Mouse (Mus musculus) erythroblast, embryonic 14.5 days (primary cell): ENCODE measurements around the gene Cnpy1. TPM values are rescaled to one million over a fixed set of nuclear protein-coding genes. Genes with fewer than 3 reads are reported as not detected.

Experiments used
- H3K27me3 ChIP-seq: 2 replicates; pipeline ENCODE4 v1.6.1; 2012; ENCODE audit warnings: inconsistent platforms; ENCODE audit not compliant: control insufficient read depth
- H3K36me3 ChIP-seq: 2 replicates; pipeline ENCODE4 v1.6.1; 2012; ENCODE audit warnings: mild to moderate bottlenecking, inconsistent platforms; ENCODE audit not compliant: control insufficient read depth
- H3K4me1 ChIP-seq: 2 replicates; pipeline ENCODE4 v1.6.1; 2012; ENCODE audit warnings: inconsistent platforms; ENCODE audit not compliant: control insufficient read depth
- H3K4me3 ChIP-seq: replicated peaks from 2 replicates; pipeline ENCODE3; 2012; ENCODE audit warnings: moderate library complexity, mild to moderate bottlenecking, inconsistent platforms
- H3K9me3 ChIP-seq: 2 replicates; pipeline ENCODE4 v1.6.1; 2012; ENCODE audit warnings: low read length, inconsistent platforms, mixed read lengths; ENCODE audit not compliant: control insufficient read depth
- GATA1 ChIP-seq: IDR thresholded peaks from 2 replicates; pipeline ENCODE4 v1.6.1; 2012; ENCODE audit warnings: low read length, inconsistent platforms, mixed read lengths
- TAL1 ChIP-seq: IDR thresholded peaks from 3 replicates; pipeline ENCODE4 v1.6.1; 2012; ENCODE audit warnings: low read length, inconsistent platforms, mixed read lengths
- polyA plus RNA-seq: library from polyadenylated mRNA; stranded (reverse); fragments of >175 nt; gene quantifications from 2 replicates; pipeline ENCODE4 v1.2.3, GENCODE M21; 2012

The Cnpy1 gene
- polyA plus RNA-seq, 1 experiment: not detected

DNA sequence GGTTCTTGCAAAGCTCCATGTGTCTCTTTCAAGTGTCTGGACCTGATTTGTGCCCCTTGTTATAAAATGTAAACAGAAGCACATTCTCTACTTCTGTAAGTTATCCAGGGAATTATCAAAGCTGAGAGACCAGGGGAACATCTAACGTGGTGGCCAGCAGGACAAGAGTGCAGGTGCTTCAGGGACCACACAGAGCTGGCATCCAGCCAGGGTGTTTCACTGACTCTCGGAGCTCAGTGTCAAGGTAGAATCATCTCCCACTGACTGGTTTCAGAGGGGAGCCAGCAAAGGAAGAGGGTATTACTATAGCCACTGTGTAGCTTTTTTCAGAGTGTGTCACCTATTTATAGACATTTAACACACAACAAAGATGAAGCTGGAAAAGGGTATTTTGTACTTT, 22.0 kb upstream of the Cnpy1 start:
- no peak for TF ChIP-seq TAL1
- no peak for TF ChIP-seq GATA1
- H3K4me1 ChIP-seq: peaks cover 19% of the 10 kb centered on the region
- H3K27me3 ChIP-seq: no peaks in the 10 kb centered on the region
- H3K4me3 ChIP-seq: no peak overlapping the region
- H3K9me3 ChIP-seq: no peaks in the 10 kb centered on the region
- H3K36me3 ChIP-seq: no peaks in the 10 kb centered on the region

DNA sequence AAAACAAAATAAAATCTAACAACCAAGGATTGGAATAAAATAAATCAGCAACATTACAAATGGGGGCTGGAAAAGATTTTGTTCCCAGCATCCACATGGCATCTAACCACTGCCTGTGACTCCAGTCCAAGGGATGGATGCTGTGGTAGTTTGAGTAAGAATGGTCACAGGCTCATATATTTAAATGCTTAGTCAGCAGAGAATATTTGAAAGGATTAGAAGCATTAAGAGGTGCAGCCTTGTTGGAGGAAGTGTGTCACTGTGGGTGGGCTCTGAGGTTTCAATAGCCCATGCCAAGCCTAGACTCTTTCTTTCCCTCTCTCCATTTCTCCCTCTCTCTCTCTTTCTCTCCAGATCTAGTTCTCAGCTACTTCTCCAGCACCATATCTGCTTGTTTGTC, 20.0 kb upstream of the Cnpy1 start:
- TF ChIP-seq TAL1 (no peak), GATA1 (no peak)
- Histone ChIP-seq H3K9me3 (no peaks in the 10 kb centered on the region), H3K36me3 (no peaks in the 10 kb centered on the region), H3K4me1 (peaks cover 19% of the 10 kb centered on the region), H3K27me3 (no peaks in the 10 kb centered on the region), H3K4me3 (no peak overlapping the region)

DNA sequence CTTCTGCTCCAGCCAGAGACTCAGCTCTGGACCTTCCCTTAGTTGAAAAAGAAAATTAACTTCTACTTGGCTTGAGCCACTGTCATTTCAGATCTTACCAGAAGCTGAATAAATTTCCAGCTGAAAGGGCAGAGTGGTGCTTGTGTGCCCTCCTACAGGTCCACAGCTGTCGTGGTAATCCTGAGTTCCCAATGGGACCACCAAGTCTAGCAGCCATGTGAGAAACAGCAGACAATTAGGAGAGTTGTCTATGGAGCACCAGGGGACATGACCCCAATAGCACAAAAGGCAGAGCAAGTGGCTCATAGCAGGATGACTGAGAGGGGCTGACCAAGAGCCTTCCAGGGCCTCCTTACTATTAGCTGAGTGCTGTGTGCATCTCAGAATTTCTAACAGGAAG, 18.2 kb upstream of the Cnpy1 start:
- Histone ChIP-seq H3K9me3 (no peaks in the 10 kb centered on the region), H3K4me3 (no peak overlapping the region), H3K27me3 (no peaks in the 10 kb centered on the region), H3K4me1 (peaks cover 2% of the 10 kb centered on the region), H3K36me3 (no peaks in the 10 kb centered on the region)
- TF ChIP-seq TAL1 (no peak), GATA1 (no peak)

DNA sequence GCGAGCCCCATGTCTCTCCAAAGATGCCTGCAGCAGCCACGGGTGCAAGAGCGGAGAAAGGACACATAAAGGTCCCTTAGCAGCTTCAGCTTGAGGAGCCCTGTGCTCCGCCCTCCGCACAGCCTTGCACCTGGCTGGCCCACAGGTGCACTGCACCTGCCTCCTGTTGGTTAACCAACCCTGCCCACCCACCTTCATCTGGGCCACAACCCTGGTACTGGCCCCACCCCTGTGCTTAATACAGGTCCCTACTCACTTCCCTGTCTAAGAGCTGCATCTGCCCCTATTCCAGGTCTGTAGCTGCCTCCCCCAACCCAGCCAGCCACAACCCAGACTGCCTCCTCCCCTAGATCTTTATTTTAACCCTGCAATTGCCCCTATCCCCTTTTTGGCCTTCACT, 16.5 kb upstream of the Cnpy1 start:
- Histone ChIP-seq H3K36me3 (no peaks in the 10 kb centered on the region), H3K27me3 (no peaks in the 10 kb centered on the region), H3K9me3 (no peaks in the 10 kb centered on the region), H3K4me3 (no peak overlapping the region), H3K4me1 (no peaks in the 10 kb centered on the region)
- TF ChIP-seq TAL1 (no peak), GATA1 (no peak)

DNA sequence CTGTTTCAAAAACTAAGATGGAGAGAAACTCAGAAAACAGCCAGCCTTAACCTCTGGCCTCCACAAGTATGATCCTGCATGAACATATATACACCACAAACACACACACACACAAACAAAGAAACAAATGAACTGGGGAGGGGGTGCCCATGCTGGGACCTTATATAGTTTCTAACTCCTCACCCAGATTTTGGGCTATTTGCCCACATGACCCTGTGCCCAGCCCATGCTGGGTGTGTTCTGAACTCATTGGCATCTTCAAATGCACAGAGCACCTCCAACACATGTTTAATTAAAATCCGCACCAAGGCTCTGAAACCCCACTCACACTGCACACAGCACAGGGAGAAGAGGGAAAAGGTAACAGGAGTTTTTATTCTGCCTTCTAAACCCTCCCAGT, 14.3 kb upstream of the Cnpy1 start:
- H3K36me3 ChIP-seq: no peaks in the 10 kb centered on the region
- H3K27me3 ChIP-seq: no peaks in the 10 kb centered on the region
- TF ChIP-seq TAL1: no peak
- no peak for TF ChIP-seq GATA1
- no peaks in the 10 kb centered on the region for H3K4me1 ChIP-seq
- H3K4me3 ChIP-seq: no peak overlapping the region
- no peaks in the 10 kb centered on the region for H3K9me3 ChIP-seq

DNA sequence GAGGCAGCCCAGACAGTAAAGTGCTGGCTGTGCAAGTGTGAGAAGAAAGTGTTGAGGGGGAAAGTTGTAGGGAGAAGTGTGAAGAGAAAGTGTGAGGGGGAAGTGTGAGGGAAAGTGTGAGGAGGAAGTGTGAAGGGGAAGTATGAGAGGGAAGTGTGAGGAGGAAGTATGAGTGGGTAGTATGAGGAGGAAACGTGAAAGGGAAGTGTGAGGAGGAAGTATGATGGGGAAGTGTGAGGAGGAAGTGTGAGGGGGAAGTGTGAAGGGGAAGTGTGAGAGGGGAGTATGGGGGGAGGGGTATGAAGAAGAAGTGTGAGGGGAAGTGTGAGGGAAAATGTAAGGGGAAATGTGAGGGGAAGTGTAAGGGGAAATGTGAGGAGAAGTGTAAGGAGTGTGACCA, 13.8 kb upstream of the Cnpy1 start:
- H3K4me3 ChIP-seq: no peak overlapping the region
- no peaks in the 10 kb centered on the region for H3K27me3 ChIP-seq
- TF ChIP-seq TAL1 (no peak), GATA1 (no peak)
- H3K9me3 ChIP-seq: no peaks in the 10 kb centered on the region
- no peaks in the 10 kb centered on the region for H3K36me3 ChIP-seq
- H3K4me1 ChIP-seq: no peaks in the 10 kb centered on the region

DNA sequence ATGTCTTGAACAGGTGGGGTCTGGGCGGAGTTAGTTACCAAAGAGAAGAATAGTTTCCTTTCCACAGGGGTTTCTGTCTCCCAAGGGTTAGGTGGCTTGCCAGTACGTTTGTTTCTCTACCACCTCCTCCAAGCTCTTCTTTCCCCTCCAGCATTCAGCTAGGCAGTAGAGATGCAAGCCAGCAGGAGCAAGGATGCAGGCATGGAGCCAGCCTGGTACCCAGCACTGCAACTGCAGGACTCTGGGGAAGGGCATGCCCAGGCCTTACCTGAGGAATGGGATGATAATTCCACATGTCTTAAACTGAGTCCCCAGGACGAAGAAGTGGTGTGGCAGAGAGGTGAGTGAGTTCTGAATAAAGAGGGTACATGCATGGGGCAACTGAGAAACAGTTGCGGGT, 12.2 kb upstream of the Cnpy1 start:
- no peaks in the 10 kb centered on the region for H3K36me3 ChIP-seq
- no peak overlapping the region for H3K4me3 ChIP-seq
- no peaks in the 10 kb centered on the region for H3K9me3 ChIP-seq
- H3K27me3 ChIP-seq: no peaks in the 10 kb centered on the region
- no peaks in the 10 kb centered on the region for H3K4me1 ChIP-seq
- no peak for TF ChIP-seq GATA1
- no peak for TF ChIP-seq TAL1

DNA sequence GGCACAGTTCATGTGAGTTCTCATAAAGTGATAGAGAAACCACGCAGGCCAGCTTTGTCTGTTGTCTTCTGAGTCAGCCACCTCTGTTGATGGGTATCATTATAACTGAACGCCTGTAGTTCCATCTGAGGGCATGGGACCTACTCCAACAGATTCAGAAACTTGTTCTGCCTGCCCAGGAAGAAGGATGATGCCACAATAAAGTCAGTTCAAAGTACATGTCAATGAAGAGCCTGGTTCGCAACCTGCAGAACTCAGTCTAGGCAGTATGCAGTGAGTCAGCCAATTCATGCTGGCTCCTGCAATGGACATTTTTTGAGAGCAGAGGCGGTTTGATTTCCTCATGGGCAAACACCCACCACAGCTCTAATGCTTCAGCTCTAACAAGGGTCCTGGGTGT, 7.4 kb upstream of the Cnpy1 start:
- H3K4me3 ChIP-seq: no peak overlapping the region
- H3K4me1 ChIP-seq: no peaks in the 10 kb centered on the region
- no peaks in the 10 kb centered on the region for H3K9me3 ChIP-seq
- no peaks in the 10 kb centered on the region for H3K36me3 ChIP-seq
- H3K27me3 ChIP-seq: no peaks in the 10 kb centered on the region
- no peak for TF ChIP-seq TAL1
- TF ChIP-seq GATA1: no peak

DNA sequence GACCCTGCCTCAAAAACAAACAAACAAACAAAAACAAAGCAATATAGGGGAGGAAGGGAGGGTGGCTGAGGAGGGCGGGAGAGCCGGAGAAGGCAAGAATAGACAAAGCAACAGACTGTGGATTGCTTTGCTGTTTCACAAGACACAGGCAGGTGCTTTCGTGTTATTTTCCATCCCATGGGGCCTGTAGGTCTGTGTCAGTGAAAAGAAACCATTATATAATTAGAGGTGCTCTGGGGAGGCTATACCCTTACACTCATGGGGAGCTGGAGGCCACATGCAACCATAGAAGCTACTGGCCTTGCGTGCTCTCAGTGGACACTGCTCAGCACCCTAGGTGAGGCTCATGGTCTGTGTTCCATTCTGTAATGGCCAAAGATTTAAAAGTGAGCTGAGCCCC, 6.7 kb upstream of the Cnpy1 start:
- Histone ChIP-seq H3K9me3 (no peaks in the 10 kb centered on the region), H3K27me3 (no peaks in the 10 kb centered on the region), H3K4me3 (no peak overlapping the region), H3K36me3 (no peaks in the 10 kb centered on the region), H3K4me1 (no peaks in the 10 kb centered on the region)
- TF ChIP-seq GATA1 (no peak), TAL1 (no peak)

DNA sequence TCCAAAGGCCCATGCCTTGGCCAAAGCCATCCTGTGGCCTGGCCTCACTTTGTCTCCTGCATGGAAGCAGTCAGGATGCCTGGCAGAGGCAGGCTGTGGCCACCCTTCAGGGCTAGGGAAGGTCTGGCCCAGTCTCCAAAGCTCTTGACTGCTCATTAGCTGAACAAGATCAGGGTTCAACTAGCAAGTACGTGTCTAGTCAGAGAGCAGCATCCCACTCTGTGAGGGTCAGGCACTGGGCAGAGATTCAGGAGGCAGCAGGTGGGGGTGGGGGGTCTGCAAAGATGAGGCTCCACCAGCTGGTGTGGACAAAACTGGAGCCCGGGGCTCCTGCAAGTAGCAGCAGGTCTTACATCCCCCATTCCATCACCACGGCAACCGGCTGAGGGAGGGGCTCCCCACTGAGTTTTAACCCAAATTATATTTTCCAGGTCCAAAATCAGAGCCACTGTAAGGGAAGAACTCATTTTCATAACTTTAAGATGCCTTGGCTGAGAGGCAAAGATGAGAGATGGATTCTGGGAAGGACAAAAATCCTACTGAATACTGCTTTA, 5.7 kb upstream of the Cnpy1 start:
- H3K9me3 ChIP-seq: no peaks in the 10 kb centered on the region
- no peaks in the 10 kb centered on the region for H3K36me3 ChIP-seq
- H3K27me3 ChIP-seq: no peaks in the 10 kb centered on the region
- TF ChIP-seq TAL1: no peak
- no peak for TF ChIP-seq GATA1
- H3K4me3 ChIP-seq: no peak overlapping the region
- no peaks in the 10 kb centered on the region for H3K4me1 ChIP-seq
